Mouse (Mus musculus) midbrain, embryonic 14.5 days (tissue): ENCODE results near the gene Gm12185. TPM values are rescaled to one million over a fixed set of nuclear protein-coding genes. Genes with fewer than 3 reads are reported as not detected.
"Not testable (repeated sequence)": the region's sequence is repeated elsewhere in the genome, so short reads cannot be mapped to it uniquely, and the experiment has no call there.

Experiments
- ATAC-seq: fragments of 200-750 bp; cut with Nextera tagmentation; 2 replicates; pipeline ENCODE4 v1.8.0; 2017; ENCODE audit warnings: moderate number of reproducible peaks, moderate library complexity; ENCODE audit not compliant: low FRiP score, low TSS enrichment
- DNase-seq: peaks from one replicate; pipeline ENCODE4 v3.0.0-alpha.2; 2015
- H3K27ac ChIP-seq: fragments of 300-500 bp; sonication (generic); replicated peaks from 2 replicates; pipeline ENCODE4 v1.5.1; 2014; ENCODE audit warnings: mild to moderate bottlenecking, low read depth, low read length, moderate library complexity
- H3K27me3 ChIP-seq: fragments of 300-500 bp; sonication (generic); 2 replicates; pipeline ENCODE4 v1.6.1; 2014; ENCODE audit warnings: low read length, control low read depth, mixed read lengths; ENCODE audit not compliant: control insufficient read depth, insufficient read depth
- H3K36me3 ChIP-seq: fragments of 300-500 bp; sonication (generic); 2 replicates; pipeline ENCODE4 v1.6.1; 2014; ENCODE audit warnings: low read length, control low read depth; ENCODE audit not compliant: control insufficient read depth, insufficient read depth
- H3K4me1 ChIP-seq: fragments of 300-500 bp; sonication (generic); 2 replicates; pipeline ENCODE4 v1.6.1; 2014; ENCODE audit warnings: mild to moderate bottlenecking, antibody characterized with exemption, low read length, control low read depth; ENCODE audit not compliant: control insufficient read depth, insufficient read depth
- H3K4me2 ChIP-seq: fragments of 300-500 bp; sonication (generic); 2 replicates; pipeline ENCODE4 v1.6.1; 2014; ENCODE audit warnings: mild to moderate bottlenecking, low read length, moderate library complexity
- H3K4me3 ChIP-seq: fragments of 300-500 bp; sonication (generic); replicated peaks from 2 replicates; pipeline ENCODE4 v1.5.1; 2014; ENCODE audit warnings: low read depth, low read length
- H3K9ac ChIP-seq: fragments of 300-500 bp; sonication (generic); replicated peaks from 2 replicates; pipeline ENCODE4 v1.6.1; 2014; ENCODE audit warnings: mild to moderate bottlenecking, low read length, moderate library complexity
- H3K9me3 ChIP-seq: fragments of 300-500 bp; sonication (generic); 2 replicates; pipeline ENCODE4 v1.6.1; 2016; ENCODE audit warnings: low read length, control low read depth, mixed read lengths; ENCODE audit not compliant: control insufficient read depth
- WGBS: fragments of 180-500 bp; shearing (Covaris S2); extraction: QIAGEN DNeasy Blood & Tissue Kit; methylation state at CpG from one replicate; pipeline ENCODE4 v1.1.7; 2014; 5-methylcytosine and 5-hydroxymethylcytosine counted together
- polyA plus RNA-seq: library from polyadenylated mRNA; unstranded; fragments of >200 nt; fragmentation: Nextera tagmentation; extraction: Ambion mirVana; gene quantifications from 2 replicates; pipeline ENCODE4 v1.2.1, GENCODE M21; 2014

The Gm12185 gene
- polyA plus RNA-seq, 1 experiment from 2014 or later, result not detected

DNA sequence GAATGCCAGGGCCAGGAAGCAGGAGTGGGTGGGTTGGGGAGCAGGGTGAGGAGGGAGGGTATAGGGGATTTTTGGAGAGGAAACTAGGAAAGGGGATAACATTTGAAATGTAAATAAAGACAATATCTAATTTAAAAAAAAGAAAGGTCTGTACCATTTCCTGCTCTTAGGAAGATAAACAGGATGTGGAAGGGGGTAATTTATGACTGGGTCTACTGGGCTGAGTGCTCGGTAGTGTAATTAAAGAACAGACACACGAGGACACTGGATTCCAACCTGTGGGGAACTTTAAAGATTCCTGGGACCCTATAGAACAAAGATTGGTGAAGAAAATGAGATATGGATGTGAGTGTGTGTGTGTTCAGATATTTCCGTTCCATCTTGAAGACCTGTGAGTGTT is 9.2 kb downstream of the Gm12185 start:
- not testable (repeated sequence) for ATAC-seq, H3K9ac ChIP-seq, H3K27me3 ChIP-seq, H3K27ac ChIP-seq, H3K36me3 ChIP-seq, H3K4me2 ChIP-seq, DNase-seq, H3K4me1 ChIP-seq, H3K9me3 ChIP-seq, H3K4me3 ChIP-seq
- no CpG with 5 or more reads among the region's 3 CpGs for WGBS

- H3K36me3 ChIP-seq, H3K9me3 ChIP-seq, H3K4me1 ChIP-seq, H3K4me2 ChIP-seq, H3K27ac ChIP-seq, H3K27me3 ChIP-seq, H3K9ac ChIP-seq, H3K4me3 ChIP-seq, ATAC-seq, DNase-seq: not testable (repeated sequence)
- no CpG with 5 or more reads among the region's 5 CpGs for WGBS
These were observed 12.0 kb downstream of the Gm12185 start for GRCm38 (mm10) chr11:48980052-48980451.

DNA sequence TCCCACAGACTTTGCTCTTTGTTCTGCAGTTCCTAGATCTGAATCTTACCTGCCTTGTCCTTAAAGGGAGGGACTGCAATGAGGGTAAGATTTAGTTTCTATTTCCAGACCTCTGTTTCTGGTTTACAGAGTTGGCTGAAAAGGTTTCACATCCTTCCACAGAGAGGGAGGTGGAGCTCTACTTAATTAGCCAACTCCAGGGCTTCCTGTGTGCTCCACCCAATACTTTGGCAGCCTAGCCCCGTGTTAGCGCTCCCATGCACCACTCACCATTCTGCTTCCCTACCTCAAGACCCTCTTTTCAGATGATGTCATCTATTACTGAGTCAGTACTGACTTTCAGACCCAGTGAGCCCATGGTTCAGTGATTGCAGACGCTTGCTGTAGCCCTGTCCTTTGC is 12.8 kb downstream of the Gm12185 start, which contains the start of gene 9930111J21Rik1:
9930111J21Rik1 (minus strand) TSS at position 148 of the 400 bp plus-strand sequence.
- WGBS, result no CpG with 5 or more reads among the region's 3 CpGs
- not testable (repeated sequence) for H3K4me2 ChIP-seq, DNase-seq, H3K9me3 ChIP-seq, H3K27me3 ChIP-seq, H3K4me1 ChIP-seq, H3K9ac ChIP-seq, H3K36me3 ChIP-seq, H3K27ac ChIP-seq, ATAC-seq, H3K4me3 ChIP-seq

- not testable (repeated sequence) for H3K4me2 ChIP-seq, H3K36me3 ChIP-seq, H3K27ac ChIP-seq, H3K4me3 ChIP-seq, DNase-seq, H3K27me3 ChIP-seq, H3K9ac ChIP-seq, H3K9me3 ChIP-seq, ATAC-seq, H3K4me1 ChIP-seq
- no CpG with 5 or more reads among the region's 1 CpGs for WGBS
These were observed 13.6 kb downstream of the Gm12185 start, which contains the start of gene Olfr56 for GRCm38 (mm10) chr11:48978240-48978939. Olfr56 (plus strand) TSS chr11:48978889.

DNA sequence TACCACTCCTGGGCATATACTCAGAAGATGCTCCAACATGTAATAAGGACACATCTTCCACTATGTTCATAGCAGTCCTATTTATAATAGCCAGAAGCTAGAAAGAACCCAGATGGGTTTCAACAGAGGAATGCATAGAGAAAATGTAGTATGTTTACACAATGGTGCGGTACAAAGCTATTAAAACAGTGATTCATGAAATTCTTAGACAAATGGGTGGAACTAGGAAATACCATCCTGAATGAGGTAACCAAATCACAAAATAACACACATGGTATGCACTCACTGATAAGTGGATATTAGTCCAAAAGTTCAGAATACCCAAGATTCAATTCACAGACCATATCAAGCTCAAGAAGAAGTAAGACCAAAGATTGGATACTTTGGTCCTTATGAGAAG is 17.3 kb downstream of the Gm12185 start:
- not testable (repeated sequence) for H3K27ac ChIP-seq, H3K36me3 ChIP-seq, H3K27me3 ChIP-seq, H3K9me3 ChIP-seq, H3K9ac ChIP-seq, H3K4me3 ChIP-seq, H3K4me1 ChIP-seq, H3K4me2 ChIP-seq, DNase-seq, ATAC-seq
- WGBS, result no CpG with 5 or more reads among the region's 1 CpGs

GRCm38 (mm10) chr11:48946090-48946489 is 45.9 kb downstream of the Gm12185 start, which contains the start of gene Psme2b:
Psme2b (minus strand) TSS chr11:48946190.
- not testable (repeated sequence) for H3K27ac ChIP-seq, H3K9me3 ChIP-seq, H3K4me2 ChIP-seq, H3K4me3 ChIP-seq, H3K27me3 ChIP-seq, ATAC-seq, H3K36me3 ChIP-seq, DNase-seq, H3K9ac ChIP-seq, H3K4me1 ChIP-seq
- WGBS, result 97% methylated on average over 6 of the region's 6 CpGs

GRCm38 (mm10) chr11:48939286-48939685 is 52.7 kb downstream of the Gm12185 start:
- H3K36me3 ChIP-seq, ATAC-seq, H3K4me3 ChIP-seq, H3K4me2 ChIP-seq, H3K9me3 ChIP-seq, H3K27ac ChIP-seq, DNase-seq, H3K27me3 ChIP-seq, H3K4me1 ChIP-seq, H3K9ac ChIP-seq: not testable (repeated sequence)

- not testable (repeated sequence) for H3K27ac ChIP-seq, H3K4me2 ChIP-seq, DNase-seq, H3K9ac ChIP-seq, ATAC-seq, H3K9me3 ChIP-seq, H3K4me3 ChIP-seq, H3K27me3 ChIP-seq, H3K36me3 ChIP-seq, H3K4me1 ChIP-seq
- whole genome bisulfite sequencing, result no CpG with 5 or more reads among the region's 3 CpGs
These were observed 56.7 kb downstream of the Gm12185 start for GRCm38 (mm10) chr11:48935291-48935690.

GRCm38 (mm10) chr11:48933923-48934322 is 58.1 kb downstream of the Gm12185 start:
- not testable (repeated sequence) for H3K9ac ChIP-seq
- 78% methylated on average over 1 of the region's 1 CpGs for WGBS

More at GRCm38 (mm10) chr11:48933923-48934322, 58.1 kb downstream of the Gm12185 start:
- not testable (repeated sequence) for H3K4me2 ChIP-seq, H3K36me3 ChIP-seq, DNase-seq, H3K9me3 ChIP-seq, H3K4me3 ChIP-seq, ATAC-seq, H3K4me1 ChIP-seq, H3K27me3 ChIP-seq, H3K27ac ChIP-seq
